Mouse (Mus musculus): Measurements from ENCODE around the gene Marf1.
"Not testable (repeated sequence)": the region's sequence is repeated elsewhere in the genome, so short reads cannot be mapped to it uniquely, and the experiment has no call there.

The Marf1 gene

DNA sequence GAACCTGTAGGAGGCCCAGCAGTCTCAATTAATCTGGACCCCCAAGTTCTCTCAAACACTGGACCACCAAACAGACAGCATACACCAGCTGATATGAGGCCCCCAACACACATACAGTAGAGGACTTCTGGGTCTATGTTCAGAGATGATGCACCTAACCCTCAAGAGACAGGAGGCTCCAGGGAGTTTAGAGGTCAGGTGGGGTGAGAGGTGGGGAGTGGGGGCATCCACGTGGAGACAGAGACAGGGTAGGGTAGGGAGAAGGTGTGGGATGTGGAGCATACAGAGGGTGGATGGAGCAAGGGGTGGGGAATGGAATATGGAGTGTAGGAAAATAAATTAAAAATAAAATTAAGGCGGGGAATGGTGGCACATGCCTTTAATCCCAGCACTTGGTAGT is 94.5 kb downstream of the Marf1 start:
- DNase-seq (ENCODE audit: low read depth, low spot score) = not testable (repeated sequence)

DNA sequence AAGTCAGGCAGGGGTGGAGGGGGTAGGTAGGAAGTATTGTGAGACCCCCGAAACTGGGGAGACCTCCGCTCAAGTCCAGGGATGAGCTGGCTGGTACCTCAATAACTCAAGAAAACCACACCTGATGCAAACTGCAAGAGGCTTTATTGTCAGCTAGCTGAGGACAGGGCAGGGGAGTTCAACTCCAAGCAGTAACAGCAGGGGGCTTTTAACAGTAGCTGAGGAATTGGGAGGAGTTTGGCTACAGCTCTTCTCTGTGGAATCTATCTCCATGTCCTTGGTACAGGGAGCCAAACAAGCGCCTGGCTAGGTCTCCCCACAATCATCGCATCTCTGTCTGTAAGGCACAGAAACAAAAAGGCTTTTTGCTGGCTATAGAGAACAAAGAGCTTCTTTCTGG is 96.6 kb downstream of the Marf1 start:
- not testable (repeated sequence) for DNase-seq (ENCODE audit: low read depth, low spot score)

DNA sequence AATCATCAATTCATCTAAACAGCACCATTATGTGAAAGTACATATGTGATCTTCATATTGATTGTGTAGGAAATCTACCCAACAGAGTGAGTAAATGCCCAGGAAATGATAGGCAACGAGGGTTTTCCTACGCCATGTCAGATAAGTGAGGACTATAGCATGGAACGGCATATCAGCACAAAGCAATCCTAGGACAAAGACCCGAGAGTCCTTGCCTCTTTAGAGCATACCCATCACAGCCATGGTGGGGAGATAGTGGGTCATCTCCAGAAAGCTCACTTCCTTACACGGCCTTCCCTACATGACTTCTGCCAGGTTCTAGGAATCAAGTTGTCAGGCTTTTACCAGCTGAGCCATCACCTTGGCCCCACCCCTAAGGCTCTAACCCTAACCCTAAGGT is 103.3 kb downstream of the Marf1 start:
- no peak for DNase-seq (ENCODE audit: low read depth, low spot score)

All from c-Kit-negative CD71-positive TER-119-positive erythroid progenitor cells, embryonic 14.5 days (primary cell).